Mouse (Mus musculus) embryonic facial prominence, embryonic 12.5 days (tissue): ENCODE data around the gene Ppt1. TPM values are rescaled to one million over a fixed set of nuclear protein-coding genes. Genes with fewer than 3 reads are reported as not detected.

ENCODE experiments used
- ATAC-seq: fragments of 200-750 bp; cut with Nextera tagmentation; 2 replicates; pipeline ENCODE4 v1.8.0; 2017; ENCODE audit not compliant: insufficient number of reproducible peaks, insufficient read depth, low FRiP score, low TSS enrichment
- H3K27ac ChIP-seq: fragments of 300-500 bp; sonication (generic); 2 replicates; pipeline ENCODE4 v1.5.1; 2016; ENCODE audit warnings: mild to moderate bottlenecking
- H3K27me3 ChIP-seq: fragments of 300-500 bp; sonication (generic); 2 replicates; pipeline ENCODE4 v1.6.1; 2016; ENCODE audit warnings: mild to moderate bottlenecking, moderate library complexity
- H3K36me3 ChIP-seq: fragments of 300-500 bp; sonication (generic); 2 replicates; pipeline ENCODE4 v1.6.1; 2016; ENCODE audit warnings: mild to moderate bottlenecking
- H3K4me1 ChIP-seq: fragments of 300-500 bp; sonication (generic); 2 replicates; pipeline ENCODE4 v1.6.1; 2016
- H3K4me2 ChIP-seq: fragments of 300-500 bp; sonication (generic); replicated peaks from 2 replicates; pipeline ENCODE4 v1.6.1; 2016; ENCODE audit warnings: mild to moderate bottlenecking, moderate library complexity
- H3K4me3 ChIP-seq: fragments of 300-500 bp; sonication (generic); 2 replicates; pipeline ENCODE4 v1.5.1; 2016; ENCODE audit warnings: mild to moderate bottlenecking
- H3K9ac ChIP-seq: fragments of 300-500 bp; sonication (generic); 2 replicates; pipeline ENCODE4 v1.6.1; 2016; ENCODE audit warnings: mild to moderate bottlenecking, moderate library complexity
- H3K9me3 ChIP-seq: fragments of 300-500 bp; sonication (generic); 2 replicates; pipeline ENCODE4 v1.6.1; 2016; ENCODE audit warnings: mild to moderate bottlenecking, moderate library complexity
- WGBS: fragments of 180-500 bp; shearing (Covaris S2); methylation state at CpG from one replicate; pipeline ENCODE4 v1.1.7; 2016; 5-methylcytosine and 5-hydroxymethylcytosine counted together
- polyA plus RNA-seq: library from polyadenylated mRNA; unstranded; fragments of >200 nt; fragmentation: Nextera tagmentation; extraction: Ambion mirVana; gene quantifications from 2 replicates; pipeline ENCODE4 v1.2.1, GENCODE M21; 2016

The Ppt1 gene
- polyA plus RNA-seq, 1 experiment from 2014 or later: 66.0 TPM

- no peaks in the 10 kb centered on the region for H3K36me3 ChIP-seq
- no peak; the same call in 1 of the 2 replicates for ATAC-seq
- 5% methylated on average over 19 of the region's 19 CpGs for WGBS
- H3K9ac ChIP-seq: peak overlapping the region; percentile 65
- peak overlapping the region; percentile 71 for H3K4me3 ChIP-seq
- peak overlapping the region; percentile 98 for H3K27ac ChIP-seq
- H3K27me3 ChIP-seq: no peaks in the 10 kb centered on the region
- no peaks in the 10 kb centered on the region for H3K9me3 ChIP-seq
- peaks cover 17% of the 10 kb centered on the region for H3K4me1 ChIP-seq
- peak overlapping the region; percentile 70 for H3K4me2 ChIP-seq
Measured at GRCm38 (mm10) chr4:122886579-122887254, 50.7 kb downstream of the Ppt1 start.

GRCm38 (mm10) chr4:122887336-122887735 is 51.3 kb downstream of the Ppt1 start:
- Histone ChIP-seq H3K36me3 (no peaks in the 10 kb centered on the region), H3K27ac (peak overlapping the region; percentile 98; the same call in 1 of the 2 replicates), H3K27me3 (no peaks in the 10 kb centered on the region), H3K4me2 (peak overlapping the region; percentile 70), H3K9ac (no peak overlapping the region), H3K4me1 (peaks cover 17% of the 10 kb centered on the region), H3K4me3 (no peak overlapping the region), H3K9me3 (no peaks in the 10 kb centered on the region)
- 64% methylated on average over 2 of the region's 2 CpGs for WGBS
- ATAC-seq: no peak

DNA sequence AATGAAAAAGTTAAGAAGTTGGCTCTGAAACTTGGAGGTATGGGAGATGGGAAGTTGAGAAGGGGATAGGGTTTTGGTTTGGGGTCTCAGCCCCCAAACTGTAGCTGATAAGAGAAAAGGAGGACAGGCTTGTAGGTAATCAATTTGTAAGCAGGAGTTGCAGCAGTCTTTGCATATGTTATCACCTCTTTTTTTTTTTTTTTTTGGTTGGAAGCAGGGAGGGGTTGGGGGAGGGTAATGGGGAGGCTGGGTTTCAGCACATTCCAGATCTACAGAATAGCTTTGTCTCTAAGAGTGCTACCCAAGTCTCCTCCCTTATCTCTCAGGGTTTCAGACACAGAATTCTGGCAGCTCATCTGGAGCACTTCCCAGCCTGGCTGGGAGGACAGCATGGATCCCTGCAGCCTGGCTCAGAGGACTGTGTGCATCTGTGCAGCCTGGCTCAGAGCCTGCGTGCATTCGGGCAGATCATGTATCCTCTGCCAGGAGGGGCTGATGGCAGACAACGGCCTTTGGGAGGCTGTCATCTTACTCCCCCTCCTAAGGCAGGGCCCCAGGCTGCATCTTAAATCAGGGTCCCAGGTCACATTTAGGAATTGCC is 54.9 kb downstream of the Ppt1 start:
- H3K4me3 ChIP-seq: no peak overlapping the region
- H3K36me3 ChIP-seq: no peaks in the 10 kb centered on the region
- no peak for ATAC-seq
- 2% methylated on average over 3 of the region's 3 CpGs for WGBS
- peaks cover 3% of the 10 kb centered on the region; the same call in 1 of the 2 replicates for H3K9me3 ChIP-seq
- H3K4me2 ChIP-seq: no peak overlapping the region
- H3K4me1 ChIP-seq: no peaks in the 10 kb centered on the region
- no peak overlapping the region for H3K9ac ChIP-seq
- no peaks in the 10 kb centered on the region for H3K27me3 ChIP-seq
- no peak overlapping the region for H3K27ac ChIP-seq

DNA sequence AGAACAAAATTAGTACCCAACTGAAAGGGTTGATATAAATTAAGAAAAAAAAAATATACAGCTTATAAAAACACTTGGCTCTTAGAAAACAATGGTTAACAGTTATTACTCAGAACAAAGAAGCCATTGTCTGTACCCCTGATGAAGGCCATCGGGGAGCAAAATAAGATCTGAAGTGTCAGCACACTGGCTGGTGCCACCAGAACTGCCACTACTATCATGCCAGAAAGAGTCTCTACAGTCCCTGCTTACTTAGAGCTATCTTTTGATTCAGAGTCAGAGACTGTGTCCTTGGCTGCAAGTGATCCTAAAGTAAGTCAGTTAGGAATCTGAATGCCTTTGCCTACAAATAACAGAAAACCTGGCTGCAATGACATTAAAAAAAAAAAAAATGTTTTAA is 55.6 kb downstream of the Ppt1 start:
- H3K4me1 ChIP-seq: no peaks in the 10 kb centered on the region
- H3K27me3 ChIP-seq: no peaks in the 10 kb centered on the region
- ATAC-seq: no peak
- no peak overlapping the region for H3K4me2 ChIP-seq
- no peak overlapping the region for H3K27ac ChIP-seq
- no peak overlapping the region for H3K9ac ChIP-seq
- WGBS: 21% methylated on average over 1 of the region's 1 CpGs
- peaks cover 3% of the 10 kb centered on the region; the same call in 1 of the 2 replicates for H3K9me3 ChIP-seq
- no peak overlapping the region for H3K4me3 ChIP-seq
- no peaks in the 10 kb centered on the region for H3K36me3 ChIP-seq

DNA sequence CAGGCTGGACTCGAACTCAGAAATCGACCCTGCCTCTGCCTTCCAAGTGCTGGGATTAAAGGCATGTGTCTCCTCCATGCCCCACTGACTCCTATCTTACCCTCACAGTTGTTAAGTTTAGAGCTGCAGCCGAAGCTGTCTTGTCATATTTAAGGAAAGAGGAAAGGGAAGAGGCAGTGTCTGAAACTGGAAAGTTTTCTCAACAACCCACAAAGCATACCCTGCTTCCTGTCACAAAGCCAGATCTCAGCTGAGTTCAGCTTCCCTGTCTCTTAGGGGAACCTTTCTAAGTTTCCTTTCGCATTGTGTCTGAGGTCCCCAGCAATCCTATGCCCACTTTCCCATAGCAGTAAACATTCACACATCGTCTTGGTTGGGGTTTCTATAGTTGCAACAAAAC is 56.1 kb downstream of the Ppt1 start:
- peaks cover 3% of the 10 kb centered on the region; the same call in 1 of the 2 replicates for H3K9me3 ChIP-seq
- H3K27ac ChIP-seq: no peak overlapping the region
- no peak overlapping the region for H3K4me3 ChIP-seq
- H3K9ac ChIP-seq: no peak overlapping the region
- H3K4me1 ChIP-seq: no peaks in the 10 kb centered on the region
- WGBS: 70% methylated on average over 5 of the region's 5 CpGs
- H3K36me3 ChIP-seq: no peaks in the 10 kb centered on the region
- ATAC-seq: no peak
- no peaks in the 10 kb centered on the region for H3K27me3 ChIP-seq
- H3K4me2 ChIP-seq: no peak overlapping the region

GRCm38 (mm10) chr4:122897750-122898149 is 61.7 kb downstream of the Ppt1 start:
- Histone ChIP-seq H3K4me2 (no peak overlapping the region), H3K36me3 (no peaks in the 10 kb centered on the region), H3K9ac (no peak overlapping the region), H3K27me3 (no peaks in the 10 kb centered on the region), H3K27ac (no peak overlapping the region), H3K9me3 (peaks cover 3% of the 10 kb centered on the region; the same call in 1 of the 2 replicates), H3K4me1 (no peaks in the 10 kb centered on the region), H3K4me3 (no peak overlapping the region)
- WGBS: 87% methylated on average over 4 of the region's 4 CpGs
- ATAC-seq: no peak

DNA sequence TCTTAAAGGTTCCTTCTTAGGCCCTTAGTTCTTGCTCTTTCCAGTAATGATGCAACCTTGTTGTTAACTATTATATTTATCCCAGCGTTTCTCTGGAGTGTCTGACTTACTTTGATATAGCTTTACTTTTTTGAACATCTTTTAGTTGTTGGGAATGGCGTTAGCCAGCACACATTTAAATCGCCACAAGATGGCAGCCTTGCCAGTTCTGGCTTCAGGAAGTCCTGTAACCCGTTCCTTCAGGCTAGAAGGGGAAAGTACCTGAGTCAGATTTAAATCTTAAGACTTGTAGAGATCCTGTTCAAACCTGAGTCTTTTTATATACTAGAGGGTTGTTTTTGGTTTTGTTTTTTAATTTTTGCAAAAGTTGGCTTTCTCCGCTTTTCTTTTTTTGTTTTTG is 62.3 kb downstream of the Ppt1 start:
- Histone ChIP-seq H3K36me3 (no peaks in the 10 kb centered on the region), H3K9me3 (peaks cover 3% of the 10 kb centered on the region; the same call in 1 of the 2 replicates), H3K9ac (no peak overlapping the region), H3K27ac (no peak overlapping the region), H3K27me3 (no peaks in the 10 kb centered on the region), H3K4me1 (no peaks in the 10 kb centered on the region), H3K4me2 (no peak overlapping the region), H3K4me3 (no peak overlapping the region)
- WGBS: 16% methylated on average over 5 of the region's 5 CpGs
- ATAC-seq: no peak

- Histone ChIP-seq H3K9ac (no peak overlapping the region), H3K4me3 (no peak overlapping the region), H3K4me2 (no peak overlapping the region), H3K4me1 (no peaks in the 10 kb centered on the region), H3K27ac (no peak overlapping the region), H3K9me3 (no peaks in the 10 kb centered on the region), H3K36me3 (no peaks in the 10 kb centered on the region), H3K27me3 (no peaks in the 10 kb centered on the region)
- WGBS: 27% methylated on average over 6 of the region's 6 CpGs
- no peak for ATAC-seq
Measured at GRCm38 (mm10) chr4:122902156-122902555, 66.1 kb downstream of the Ppt1 start.

DNA sequence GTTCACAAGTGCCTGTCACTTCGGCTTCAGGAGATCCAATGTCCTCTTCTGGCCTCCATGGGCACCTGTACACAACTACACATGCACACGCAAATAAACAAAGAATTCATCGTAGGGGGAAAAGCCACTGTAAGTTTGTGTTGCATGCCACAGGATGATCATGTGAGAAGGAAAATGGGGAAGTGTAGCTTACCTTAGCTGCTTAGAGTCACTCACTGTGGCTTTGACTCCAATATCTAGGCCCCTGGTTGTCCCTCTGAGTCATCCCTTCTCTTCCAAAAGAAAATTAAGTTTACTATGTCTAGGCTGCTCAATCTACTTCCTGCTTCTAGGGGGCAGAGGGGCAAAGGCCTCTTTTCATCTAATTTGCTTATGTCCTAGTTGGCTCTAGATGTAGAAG is 67.7 kb downstream of the Ppt1 start:
- WGBS: 86% methylated on average over 3 of the region's 3 CpGs
- H3K4me3 ChIP-seq: no peak overlapping the region
- no peak overlapping the region for H3K9ac ChIP-seq
- no peaks in the 10 kb centered on the region for H3K9me3 ChIP-seq
- H3K27ac ChIP-seq: no peak overlapping the region
- no peak for ATAC-seq
- H3K4me2 ChIP-seq: no peak overlapping the region
- no peaks in the 10 kb centered on the region for H3K27me3 ChIP-seq
- no peaks in the 10 kb centered on the region for H3K36me3 ChIP-seq
- no peaks in the 10 kb centered on the region for H3K4me1 ChIP-seq

DNA sequence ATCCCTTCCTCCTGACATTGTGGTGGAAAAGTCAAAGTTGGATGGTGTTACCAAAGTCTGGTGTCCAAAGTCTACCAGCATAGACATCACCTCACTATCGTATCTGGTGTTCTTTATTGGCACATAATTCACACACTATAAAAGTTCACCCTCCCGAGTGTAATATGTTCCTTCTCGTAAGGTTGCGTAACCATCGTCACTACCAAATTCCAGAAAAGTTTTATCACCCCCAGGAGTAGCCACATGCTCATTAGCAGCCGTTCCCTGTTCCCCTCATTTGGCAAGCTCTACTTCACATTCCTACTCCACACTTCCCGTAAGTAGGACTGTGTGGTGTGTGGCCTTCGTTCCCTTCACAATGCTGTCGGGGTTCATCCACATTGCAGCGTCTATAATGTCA is 69.3 kb downstream of the Ppt1 start:
- Histone ChIP-seq H3K36me3 (no peaks in the 10 kb centered on the region), H3K27me3 (no peaks in the 10 kb centered on the region), H3K4me2 (no peak overlapping the region), H3K9ac (no peak overlapping the region), H3K9me3 (no peaks in the 10 kb centered on the region), H3K27ac (no peak overlapping the region), H3K4me3 (no peak overlapping the region), H3K4me1 (no peaks in the 10 kb centered on the region)
- ATAC-seq: no peak
- 85% methylated on average over 10 of the region's 10 CpGs for WGBS
